Mouse (Mus musculus) forebrain, embryonic 15.5 days (tissue): ENCODE measurements at regions not wholly inside any gene's neighbourhood (a gene's known extent, or its start where the extent isn't known, plus 50 kb on each side); places are given as distances from the start of the nearest gene placed in this dataset.

Experiments
- ATAC-seq: fragments of 200-750 bp; cut with Nextera tagmentation; replicated peaks from 2 replicates; pipeline ENCODE4 v1.8.0; 2017; ENCODE audit warnings: mild to moderate bottlenecking, moderate TSS enrichment, moderate library complexity
- H3K27ac ChIP-seq: fragments of 300-500 bp; sonication (generic); replicated peaks from 2 replicates; pipeline ENCODE4 v1.5.1; 2015; ENCODE audit warnings: mild to moderate bottlenecking, inconsistent platforms
- H3K27me3 ChIP-seq: fragments of 300-500 bp; sonication (generic); 2 replicates; pipeline ENCODE4 v1.6.1; 2015; ENCODE audit warnings: inconsistent platforms
- H3K36me3 ChIP-seq: fragments of 300-500 bp; sonication (generic); 2 replicates; pipeline ENCODE4 v1.6.1; 2015; ENCODE audit warnings: mild to moderate bottlenecking, inconsistent platforms
- H3K4me1 ChIP-seq: fragments of 300-500 bp; sonication (generic); 2 replicates; pipeline ENCODE4 v1.6.1; 2015; ENCODE audit warnings: inconsistent platforms
- H3K4me2 ChIP-seq: fragments of 300-500 bp; sonication (generic); replicated peaks from 2 replicates; pipeline ENCODE4 v1.6.1; 2015; ENCODE audit warnings: mild to moderate bottlenecking, inconsistent platforms
- H3K4me3 ChIP-seq: fragments of 300-500 bp; sonication (generic); 2 replicates; pipeline ENCODE4 v1.5.1; 2015; ENCODE audit warnings: mild to moderate bottlenecking, inconsistent platforms
- H3K9ac ChIP-seq: fragments of 300-500 bp; sonication (generic); replicated peaks from 2 replicates; pipeline ENCODE4 v1.6.1; 2015; ENCODE audit warnings: mild to moderate bottlenecking, inconsistent platforms
- H3K9me3 ChIP-seq: fragments of 300-500 bp; sonication (generic); 2 replicates; pipeline ENCODE4 v1.6.1; 2016; ENCODE audit warnings: inconsistent platforms
- WGBS: fragments of 180-500 bp; shearing (Covaris S2); methylation state at CpG from one replicate; pipeline ENCODE4 v1.1.7; 2015; ENCODE audit warnings: mixed read lengths; 5-methylcytosine and 5-hydroxymethylcytosine counted together

GRCm38 (mm10) chr19:15851622-15852021 lies 95.5 kb downstream of the Psat1 start:
- Histone ChIP-seq H3K4me1 (no peaks in the 10 kb centered on the region), H3K36me3 (no peaks in the 10 kb centered on the region), H3K4me2 (no peak overlapping the region), H3K9ac (no peak overlapping the region), H3K27me3 (no peaks in the 10 kb centered on the region), H3K9me3 (no peaks in the 10 kb centered on the region), H3K4me3 (no peak overlapping the region), H3K27ac (no peak overlapping the region)
- 93% methylated on average over 3 of the region's 3 CpGs for WGBS
- no peak for ATAC-seq

GRCm38 (mm10) chr19:15850722-15851121 lies 96.4 kb downstream of the Psat1 start:
- 70% methylated on average over 2 of the region's 2 CpGs for WGBS
- no peaks in the 10 kb centered on the region for H3K9me3 ChIP-seq
- no peaks in the 10 kb centered on the region for H3K4me1 ChIP-seq
- no peak overlapping the region for H3K9ac ChIP-seq
- no peak overlapping the region for H3K4me2 ChIP-seq
- no peak overlapping the region for H3K4me3 ChIP-seq
- no peaks in the 10 kb centered on the region for H3K36me3 ChIP-seq
- no peaks in the 10 kb centered on the region for H3K27me3 ChIP-seq
- no peak for ATAC-seq
- no peak overlapping the region for H3K27ac ChIP-seq

GRCm38 (mm10) chr19:15849235-15849634 lies 97.9 kb downstream of the Psat1 start:
- no peak overlapping the region for H3K27ac ChIP-seq
- WGBS, result 94% methylated on average over 4 of the region's 4 CpGs
- no peak overlapping the region for H3K4me3 ChIP-seq

GRCm38 (mm10) chr19:15838327-15838726 lies 108.8 kb downstream of the Psat1 start:
- Histone ChIP-seq H3K9ac (no peak overlapping the region), H3K9me3 (no peaks in the 10 kb centered on the region), H3K4me3 (no peak overlapping the region), H3K4me2 (no peak overlapping the region), H3K27me3 (0 out of 2 replicates have a peak, but pooled peaks cover 5% of the 10 kb centered on the region), H3K4me1 (peaks cover 30% of the 10 kb centered on the region), H3K27ac (peak overlapping the region; percentile 80), H3K36me3 (no peaks in the 10 kb centered on the region)
- 6% methylated on average over 5 of the region's 5 CpGs for WGBS
- peak; percentile 65 for ATAC-seq

More at GRCm38 (mm10) chr19:15849235-15849634, 97.9 kb downstream of the Psat1 start:
- no peak for ATAC-seq
- Histone ChIP-seq H3K9ac (no peak overlapping the region), H3K4me1 (no peaks in the 10 kb centered on the region), H3K27me3 (no peaks in the 10 kb centered on the region), H3K4me2 (no peak overlapping the region), H3K36me3 (no peaks in the 10 kb centered on the region), H3K9me3 (no peaks in the 10 kb centered on the region)

- Histone ChIP-seq H3K9me3 (no peaks in the 10 kb centered on the region), H3K27me3 (0 out of 2 replicates have a peak, but pooled peaks cover 8% of the 10 kb centered on the region), H3K27ac (peak overlapping the region; percentile 80), H3K4me1 (peaks cover 30% of the 10 kb centered on the region), H3K9ac (no peak overlapping the region), H3K4me2 (no peak overlapping the region), H3K4me3 (no peak overlapping the region), H3K36me3 (no peaks in the 10 kb centered on the region)
- WGBS, result 5% methylated on average over 1 of the region's 1 CpGs
- peak; percentile 63 for ATAC-seq
Observed at GRCm38 (mm10) chr19:15837715-15838175, 109.4 kb downstream of the Psat1 start.

GRCm38 (mm10) chr19:15836956-15837714 lies 110.0 kb downstream of the Psat1 start:
- no peaks in the 10 kb centered on the region for H3K9me3 ChIP-seq
- H3K4me1 ChIP-seq, result peaks cover 30% of the 10 kb centered on the region
- H3K27ac ChIP-seq, result peak overlapping the region; percentile 80
- no peak overlapping the region for H3K9ac ChIP-seq
- peak; percentile 85 for ATAC-seq
- peak overlapping the region; percentile 29 for H3K4me2 ChIP-seq
- WGBS, result 9% methylated on average over 7 of the region's 7 CpGs
- H3K27me3 ChIP-seq, result 0 out of 2 replicates have a peak, but pooled peaks cover 9% of the 10 kb centered on the region
- no peaks in the 10 kb centered on the region for H3K36me3 ChIP-seq
- no peak overlapping the region for H3K4me3 ChIP-seq

- no peaks in the 10 kb centered on the region for H3K9me3 ChIP-seq
- 17% methylated on average over 7 of the region's 7 CpGs for WGBS
- no peaks in the 10 kb centered on the region for H3K36me3 ChIP-seq
- peaks cover 30% of the 10 kb centered on the region for H3K4me1 ChIP-seq
- H3K4me3 ChIP-seq, result no peak overlapping the region
- H3K4me2 ChIP-seq, result peak overlapping the region; percentile 29
- no peak overlapping the region for H3K9ac ChIP-seq
- peak overlapping the region; percentile 80 for H3K27ac ChIP-seq
- peak; percentile 69 for ATAC-seq
- 0 out of 2 replicates have a peak, but pooled peaks cover 9% of the 10 kb centered on the region for H3K27me3 ChIP-seq
Observed at GRCm38 (mm10) chr19:15836201-15836955, 110.8 kb downstream of the Psat1 start.

GRCm38 (mm10) chr19:15830385-15830784 lies 116.8 kb downstream of the Psat1 start:
- Histone ChIP-seq H3K4me1 (no peaks in the 10 kb centered on the region), H3K4me2 (no peak overlapping the region), H3K36me3 (no peaks in the 10 kb centered on the region), H3K9ac (no peak overlapping the region), H3K27me3 (0 out of 2 replicates have a peak, but pooled peaks cover 9% of the 10 kb centered on the region), H3K4me3 (no peak overlapping the region), H3K9me3 (no peaks in the 10 kb centered on the region), H3K27ac (no peak overlapping the region)
- no peak for ATAC-seq

GRCm38 (mm10) chr19:15829158-15829557 lies 118.0 kb downstream of the Psat1 start:
- no peaks in the 10 kb centered on the region for H3K36me3 ChIP-seq
- H3K27ac ChIP-seq, result no peak overlapping the region
- H3K9me3 ChIP-seq, result no peaks in the 10 kb centered on the region
- no peaks in the 10 kb centered on the region for H3K4me1 ChIP-seq
- no peak overlapping the region for H3K4me3 ChIP-seq
- no peak overlapping the region for H3K9ac ChIP-seq
- no peak for ATAC-seq
- 82% methylated on average over 5 of the region's 5 CpGs for WGBS
- H3K4me2 ChIP-seq, result no peak overlapping the region
- H3K27me3 ChIP-seq, result 0 out of 2 replicates have a peak, but pooled peaks cover 9% of the 10 kb centered on the region

GRCm38 (mm10) chr19:15827990-15828705 lies 119.0 kb downstream of the Psat1 start:
- Histone ChIP-seq H3K4me1 (no peaks in the 10 kb centered on the region), H3K27ac (no peak overlapping the region), H3K36me3 (no peaks in the 10 kb centered on the region), H3K27me3 (0 out of 2 replicates have a peak, but pooled peaks cover 4% of the 10 kb centered on the region), H3K9ac (no peak overlapping the region), H3K9me3 (no peaks in the 10 kb centered on the region), H3K4me2 (no peak overlapping the region), H3K4me3 (no peak overlapping the region)
- 76% methylated on average over 10 of the region's 10 CpGs for WGBS
- no peak for ATAC-seq

- no peak for ATAC-seq
- WGBS, result 68% methylated on average over 9 of the region's 9 CpGs
- H3K4me1 ChIP-seq, result no peaks in the 10 kb centered on the region
- H3K9ac ChIP-seq, result no peak overlapping the region
- no peaks in the 10 kb centered on the region for H3K36me3 ChIP-seq
- H3K4me3 ChIP-seq, result no peak overlapping the region
- no peaks in the 10 kb centered on the region for H3K27me3 ChIP-seq
- H3K27ac ChIP-seq, result no peak overlapping the region
- H3K4me2 ChIP-seq, result no peak overlapping the region
- no peaks in the 10 kb centered on the region for H3K9me3 ChIP-seq
Observed at GRCm38 (mm10) chr19:15827120-15827989, 119.8 kb downstream of the Psat1 start.
